Mouse (Mus musculus): ENCODE data around the gene Fam110a.

Gene Fam110a

DNA sequence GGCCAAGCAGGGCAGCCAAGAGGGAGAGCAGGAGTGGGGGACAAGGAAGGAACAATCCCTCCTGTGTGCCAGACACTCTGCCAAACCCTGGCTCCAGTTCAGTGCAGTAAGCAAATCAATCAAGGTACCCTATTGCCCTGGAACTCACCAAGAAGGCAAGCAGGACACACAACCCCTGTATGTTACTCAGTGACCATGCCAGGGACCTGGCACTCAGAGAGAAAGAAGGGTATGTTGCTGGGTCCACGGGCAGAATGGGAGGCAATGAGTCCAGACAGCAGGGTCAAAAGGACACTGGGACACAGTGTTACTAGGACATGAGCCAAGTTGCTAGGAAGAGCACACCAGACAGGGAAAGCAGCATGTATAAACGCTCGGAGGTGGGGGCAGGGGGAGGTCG lies 54.3 kb downstream of the Fam110a start:
- peak; percentile 19 for DNase-seq

- DNase-seq, result no peak
These were observed 55.7 kb downstream of the Fam110a start for GRCm38 (mm10) chr2:151924276-151924675.

DNA sequence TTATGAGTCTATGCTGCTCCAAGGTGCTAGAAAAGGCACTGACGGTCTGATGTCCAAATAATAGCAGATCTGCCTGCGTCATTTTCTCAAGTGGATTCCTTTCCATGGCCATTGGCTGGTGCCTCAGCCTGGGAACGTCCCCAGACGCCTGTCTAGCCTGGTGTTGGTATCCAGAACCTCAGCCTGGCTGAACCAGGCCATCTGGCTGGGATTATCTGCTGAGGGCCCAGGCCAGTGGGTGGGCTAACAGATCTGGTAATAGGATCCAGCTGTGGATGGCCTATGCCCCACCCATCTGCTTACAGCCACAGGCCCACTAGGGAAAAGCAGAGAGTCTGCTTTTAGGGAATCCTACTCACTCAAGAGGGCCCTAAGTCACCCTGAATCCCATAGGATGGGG lies 58.4 kb downstream of the Fam110a start:
- peak; percentile 58 for DNase-seq

GRCm38 (mm10) chr2:151921068-151921467 lies 59.0 kb downstream of the Fam110a start:
- DNase-seq, result no peak
